Mouse (Mus musculus) kidney, adult 2 months (tissue): ENCODE results near the gene Plcb2. TPM values are rescaled to one million over a fixed set of nuclear protein-coding genes. Genes with fewer than 3 reads are reported as not detected.

Experiments
- DNase-seq: peaks from one replicate; pipeline ENCODE4 v3.0.0; 2021
- H3K27ac ChIP-seq: fragments of 200-500 bp; 2 replicates; pipeline ENCODE4 v1.5.1; 2012; ENCODE audit warnings: low read depth, low read length, control low read depth, inconsistent platforms; ENCODE audit not compliant: insufficient read depth
- H3K27me3 ChIP-seq: fragments of 200-500 bp; replicated peaks from 2 replicates; pipeline ENCODE4 v1.6.1; 2012; ENCODE audit warnings: mild to moderate bottlenecking, moderate library complexity, low read length, inconsistent platforms; ENCODE audit not compliant: control insufficient read depth, insufficient read depth
- H3K36me3 ChIP-seq: fragments of 200-500 bp; 2 replicates; pipeline ENCODE4 v1.6.1; 2012; ENCODE audit warnings: mild to moderate bottlenecking, moderate library complexity, low read length, inconsistent platforms; ENCODE audit not compliant: control insufficient read depth, insufficient read depth
- H3K4me1 ChIP-seq: fragments of 200-500 bp; 2 replicates; pipeline ENCODE4 v1.6.1; 2011; ENCODE audit warnings: low read length; ENCODE audit not compliant: control insufficient read depth, insufficient read depth
- H3K4me3 ChIP-seq: fragments of 200-500 bp; 2 replicates; pipeline ENCODE4 v1.5.1; 2011; ENCODE audit warnings: mild to moderate bottlenecking, low read depth, low read length, control low read depth; ENCODE audit not compliant: insufficient read depth
- CTCF ChIP-seq: fragments of 200-500 bp; conservative IDR thresholded peaks from 2 replicates; pipeline ENCODE4 v1.5.1; 2011; ENCODE audit warnings: low read depth, mild to moderate bottlenecking, control low read depth, low read length, moderate library complexity, mixed read lengths; ENCODE audit not compliant: insufficient read depth, insufficient read length
- POLR2A ChIP-seq: fragments of 200-500 bp; IDR thresholded peaks from one replicate; pipeline ENCODE4 v1.6.1; 2011; ENCODE audit warnings: low read depth, low read length, control low read depth
- WGBS: fragments of 180-500 bp; shearing (Covaris S2); methylation state at CpG from one replicate; pipeline ENCODE4 v1.1.7; 2018; 5-methylcytosine and 5-hydroxymethylcytosine counted together
- polyA plus RNA-seq: library from polyadenylated mRNA; depleted of rRNA; stranded (reverse); fragments of >200 nt; gene quantifications from 2 replicates; pipeline ENCODE4 v1.2.3, GENCODE M21; 2012

Plcb2 gene
- polyA plus RNA-seq, 1 experiment: 3.7 TPM

DNA sequence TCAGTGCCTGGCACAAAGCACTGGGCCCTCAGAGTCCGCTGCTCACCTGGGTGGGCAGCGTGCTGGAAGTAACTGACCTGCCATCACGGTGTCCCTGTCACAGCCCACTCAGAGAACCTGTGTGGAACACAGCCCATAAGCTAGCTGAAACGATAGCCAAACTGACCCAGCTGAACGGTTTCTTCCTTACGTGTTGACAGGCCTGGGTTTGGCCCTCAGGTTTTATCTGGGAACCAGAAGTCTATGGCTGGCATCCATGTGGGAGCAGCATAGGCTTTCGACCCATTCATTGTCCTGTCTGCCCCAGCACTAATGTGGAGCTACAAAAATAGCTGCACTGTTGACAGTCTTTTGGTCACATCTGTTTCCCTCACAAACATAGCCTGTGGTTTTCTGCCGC is 22.2 kb upstream of the Plcb2 start:
- no peak for TF ChIP-seq POLR2A
- TF ChIP-seq CTCF: no peak
- Histone ChIP-seq H3K4me3 (no peak overlapping the region), H3K27me3 (no peaks in the 10 kb centered on the region), H3K27ac (no peak overlapping the region), H3K4me1 (peaks cover 9% of the 10 kb centered on the region; the same call in 1 of the 2 replicates), H3K36me3 (no peaks in the 10 kb centered on the region)
- WGBS: 81% methylated on average over 8 of the region's 8 CpGs
- no peak for DNase-seq

DNA sequence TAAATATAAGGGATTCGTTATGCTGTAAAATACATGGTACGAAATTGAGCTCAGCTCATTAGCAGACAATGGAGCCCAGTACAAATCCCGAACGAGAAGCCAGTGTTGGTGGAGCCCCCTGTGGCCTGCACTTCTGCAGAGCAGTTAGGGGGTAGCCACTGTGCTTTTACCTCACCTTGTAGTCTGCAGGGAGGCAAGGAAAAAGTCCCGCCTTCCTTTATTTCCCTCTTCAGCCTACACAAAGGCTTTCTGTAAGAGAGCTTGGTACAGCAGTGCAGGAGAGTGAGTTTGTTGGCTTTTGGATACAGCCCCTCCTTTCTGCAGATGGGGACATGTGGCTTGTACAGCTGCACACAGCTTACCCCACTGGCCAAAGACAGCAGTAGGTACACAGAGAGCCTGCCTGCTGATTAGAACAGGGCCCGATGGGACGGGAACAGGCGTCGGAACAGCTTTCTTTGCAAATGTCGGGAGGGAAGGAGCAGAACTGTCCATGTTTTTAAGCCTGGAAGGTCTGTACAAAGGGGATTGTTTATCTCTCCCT is 21.2 kb upstream of the Plcb2 start:
- no peak overlapping the region for H3K27ac ChIP-seq
- H3K27me3 ChIP-seq: no peaks in the 10 kb centered on the region
- peaks cover 9% of the 10 kb centered on the region; the same call in 1 of the 2 replicates for H3K4me1 ChIP-seq
- no peak for DNase-seq
- no peak for TF ChIP-seq CTCF
- no peak for TF ChIP-seq POLR2A
- no peak overlapping the region for H3K4me3 ChIP-seq
- WGBS: 87% methylated on average over 10 of the region's 10 CpGs
- no peaks in the 10 kb centered on the region for H3K36me3 ChIP-seq

DNA sequence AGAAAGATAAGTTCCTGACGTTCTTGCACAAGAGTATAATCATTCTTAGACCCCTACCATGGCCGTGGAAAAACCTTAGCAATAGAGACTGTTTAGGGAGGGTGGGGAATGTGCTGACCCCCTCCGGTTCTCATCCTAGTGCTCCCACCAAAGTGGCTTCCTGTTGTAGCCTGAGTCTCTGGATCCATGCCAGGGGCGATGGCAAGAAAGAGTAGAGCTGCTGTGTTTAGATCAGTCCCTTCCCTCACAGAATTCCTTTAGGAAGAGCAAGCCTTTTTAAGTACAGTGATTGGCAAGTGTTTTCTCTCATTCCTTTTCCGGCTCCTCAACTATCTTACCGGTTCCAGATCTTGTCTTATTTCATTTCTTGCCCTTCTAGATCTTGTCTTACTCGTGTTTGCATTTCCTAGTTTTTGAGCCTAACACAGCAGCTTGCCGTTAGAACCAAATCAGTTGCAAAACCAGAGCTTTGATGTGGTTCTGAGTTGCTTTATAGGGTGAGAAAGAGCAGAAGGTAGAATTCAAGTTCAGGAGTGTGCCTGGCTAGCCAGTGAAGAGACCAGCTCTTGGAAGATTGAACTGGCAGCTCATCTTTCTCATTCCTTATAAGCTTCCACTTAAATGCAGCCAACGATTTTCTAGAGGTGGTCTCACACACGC is 19.2 kb upstream of the Plcb2 start:
- Histone ChIP-seq H3K27ac (no peak overlapping the region), H3K4me3 (no peak overlapping the region), H3K36me3 (no peaks in the 10 kb centered on the region), H3K27me3 (no peaks in the 10 kb centered on the region), H3K4me1 (peaks cover 9% of the 10 kb centered on the region; the same call in 1 of the 2 replicates)
- 50% methylated on average over 10 of the region's 10 CpGs for WGBS
- DNase-seq: peak; percentile 43
- TF ChIP-seq POLR2A (no peak), CTCF (no peak)

DNA sequence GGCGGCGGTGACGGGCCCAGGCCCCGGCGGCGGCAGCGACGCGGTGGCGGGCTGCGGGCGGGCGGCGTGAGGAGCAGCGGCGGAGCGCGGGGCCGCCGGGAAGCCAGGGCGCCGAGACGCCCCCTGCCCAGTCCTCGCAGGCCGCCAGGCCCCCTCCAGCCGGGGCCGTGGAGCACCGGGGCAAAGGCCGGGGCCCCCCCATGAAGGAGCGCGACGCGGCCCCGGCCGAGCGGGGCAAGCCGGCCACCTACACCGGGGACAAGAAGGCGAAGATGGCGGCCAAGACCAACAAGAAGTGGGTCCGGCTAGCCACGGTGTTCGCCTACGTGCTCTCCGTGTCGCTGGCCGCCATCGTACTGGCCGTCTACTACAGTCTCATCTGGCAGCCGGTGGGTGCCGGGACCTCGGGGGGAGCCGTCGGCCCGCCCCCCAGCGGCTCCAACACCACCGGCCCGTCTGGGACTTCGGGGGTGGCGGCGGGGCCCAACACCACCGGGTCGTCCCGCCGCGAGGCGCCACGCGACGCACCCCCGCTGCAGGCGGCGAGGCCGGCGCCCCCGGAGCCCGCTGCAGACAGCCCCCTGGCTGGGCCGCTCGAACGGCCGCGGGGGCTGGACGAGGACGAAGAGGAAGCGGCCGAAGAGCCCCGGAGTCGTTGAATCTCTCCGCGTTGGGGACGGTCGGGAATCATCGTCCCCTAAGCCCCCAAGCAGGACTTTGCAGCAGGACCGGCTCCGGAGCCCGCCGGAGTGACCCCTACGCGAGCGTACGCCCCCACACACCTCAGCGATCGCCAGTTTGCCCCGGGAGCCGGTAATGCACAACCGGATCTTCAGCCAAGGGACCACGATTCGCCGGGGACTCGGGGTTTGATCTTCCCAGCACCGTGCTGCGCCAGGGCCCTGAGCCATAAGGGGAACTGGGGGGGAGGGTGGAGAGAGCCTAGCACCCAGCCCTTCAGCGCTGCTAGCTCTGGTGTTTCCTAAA is 18.0 kb upstream of the Plcb2 start:
- no peak for TF ChIP-seq CTCF
- no peak for TF ChIP-seq POLR2A
- H3K4me1 ChIP-seq: peaks cover 9% of the 10 kb centered on the region; the same call in 1 of the 2 replicates
- 2% methylated on average over 109 of the region's 113 CpGs for WGBS
- no peaks in the 10 kb centered on the region for H3K27me3 ChIP-seq
- peak overlapping the region; percentile 79 for H3K4me3 ChIP-seq
- no peaks in the 10 kb centered on the region for H3K36me3 ChIP-seq
- no peak overlapping the region for H3K27ac ChIP-seq
- DNase-seq: peak; percentile 41

DNA sequence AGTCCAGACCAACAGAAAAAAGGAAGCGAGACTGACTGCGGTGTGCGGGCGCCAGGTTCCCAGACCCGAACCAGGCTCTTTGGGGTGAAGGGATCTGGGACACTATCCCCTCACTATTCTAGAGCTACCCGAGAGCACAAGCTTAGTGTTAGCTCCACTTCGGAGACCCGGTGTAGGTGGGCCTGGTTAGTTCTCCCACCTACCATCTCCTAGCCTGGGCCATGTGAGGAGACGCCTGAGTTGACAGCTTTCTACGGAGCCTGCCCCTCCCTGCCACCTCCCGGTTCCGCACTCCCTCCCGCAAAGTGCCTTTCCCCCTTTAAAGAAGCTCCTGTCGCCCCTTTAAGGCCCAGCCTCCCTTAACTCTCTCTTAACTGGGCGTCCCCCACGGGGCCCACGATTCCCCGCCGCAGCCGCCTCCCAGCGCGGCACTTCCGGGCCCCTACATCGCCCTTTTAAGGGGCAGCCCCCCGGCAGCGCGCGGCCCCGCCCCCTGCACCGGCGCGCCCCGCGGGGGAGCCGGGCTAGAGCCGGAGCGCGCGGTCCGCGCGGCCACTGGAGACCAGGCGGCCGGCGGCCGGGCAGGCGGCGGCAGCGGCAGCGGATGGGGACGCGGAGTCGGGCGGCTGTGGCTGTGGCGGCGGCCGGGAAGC is 17.1 kb upstream of the Plcb2 start, which contains the start of gene Inafm2:
Inafm2 (plus strand) TSS at position 527 of the 653 bp plus-strand sequence.
- 7% methylated on average over 57 of the region's 57 CpGs for WGBS
- H3K27ac ChIP-seq: no peak within 1 kb of the TSS

DNA sequence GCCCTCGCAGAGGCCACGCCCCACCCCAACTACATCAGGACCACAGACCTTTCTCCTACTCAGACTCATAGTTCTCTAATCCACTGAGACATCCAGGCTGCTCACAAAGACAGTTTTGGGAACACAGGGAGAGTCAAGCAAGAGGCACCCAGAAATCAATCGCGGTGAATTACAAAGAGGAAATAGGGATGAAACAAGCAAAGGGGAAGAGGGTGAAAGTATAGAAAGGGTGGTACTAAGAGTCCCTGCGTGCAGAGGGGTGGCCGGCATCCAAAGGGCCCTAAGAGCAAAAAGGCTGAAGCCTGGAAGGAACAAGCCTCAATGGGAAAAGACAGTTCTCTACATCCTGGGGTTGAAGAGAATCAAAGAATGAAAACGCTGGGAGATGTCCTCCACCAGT is 16.4 kb upstream of the Plcb2 start:
- H3K4me3 ChIP-seq: no peak overlapping the region
- no peak overlapping the region for H3K27ac ChIP-seq
- no peaks in the 10 kb centered on the region for H3K36me3 ChIP-seq
- H3K4me1 ChIP-seq: peaks cover 9% of the 10 kb centered on the region; the same call in 1 of the 2 replicates
- DNase-seq: no peak
- TF ChIP-seq CTCF: no peak
- no peak for TF ChIP-seq POLR2A
- H3K27me3 ChIP-seq: no peaks in the 10 kb centered on the region
- 32% methylated on average over 7 of the region's 7 CpGs for WGBS

More for the DNA sequence above, 17.1 kb upstream of the Plcb2 start, which contains the start of gene Inafm2:
- no peaks in the 10 kb centered on the region for H3K27me3 ChIP-seq
- H3K4me3 ChIP-seq: peak within 1 kb of the TSS; percentile 79
- peaks cover 9% of the 10 kb centered on the region; the same call in 1 of the 2 replicates for H3K4me1 ChIP-seq
- TF ChIP-seq CTCF (no peak), POLR2A (no peak)
- DNase-seq: peak; percentile 94
- no peaks in the 10 kb centered on the region for H3K36me3 ChIP-seq
